Mouse (Mus musculus) cerebellum, adult 9-11 months (tissue): ENCODE data around the gene Primpol.
A peak's percentile ranks its signal among the peaks of the same experiment; 100 is the strongest.

Experiments used
- DNase-seq: peaks from one replicate; pipeline ENCODE4 v3.0.0; 2022

The Primpol gene

GRCm38 (mm10) chr8:46616879-46617689 is at the start of gene Primpol, which contains the start of gene Casp3:
Gene Primpol (minus strand): TSS chr8:46617212.
Gene Casp3 (plus strand): TSS chr8:46617291.
- DNase-seq: peak; percentile 94

- DNase-seq: no peak
These were observed 38.9 kb upstream of the Primpol start for GRCm38 (mm10) chr8:46655919-46656318.

GRCm38 (mm10) chr8:46651872-46652271 is 34.9 kb upstream of the Primpol start:
- DNase-seq: no peak

GRCm38 (mm10) chr8:46648421-46648820 is 31.4 kb upstream of the Primpol start:
- no peak for DNase-seq

- DNase-seq: no peak
These were observed 24.3 kb upstream of the Primpol start for GRCm38 (mm10) chr8:46641272-46641671.

- no peak for DNase-seq
These were observed 22.8 kb upstream of the Primpol start for GRCm38 (mm10) chr8:46639852-46640251.

- DNase-seq: peak; percentile 66
These were observed 22.1 kb upstream of the Primpol start for GRCm38 (mm10) chr8:46639010-46639571.

GRCm38 (mm10) chr8:46630932-46631331 is 13.9 kb upstream of the Primpol start:
- DNase-seq: no peak

- no peak for DNase-seq
These were observed 13.4 kb upstream of the Primpol start for GRCm38 (mm10) chr8:46630422-46630821.

- no peak for DNase-seq
These were observed 11.6 kb upstream of the Primpol start for GRCm38 (mm10) chr8:46628645-46629044.

- DNase-seq: peak; percentile 10
These were observed 10.9 kb upstream of the Primpol start for GRCm38 (mm10) chr8:46627881-46628280.

- DNase-seq: no peak
These were observed 9.6 kb upstream of the Primpol start for GRCm38 (mm10) chr8:46626642-46627041.

- DNase-seq: no peak
These were observed 8.2 kb upstream of the Primpol start for GRCm38 (mm10) chr8:46625166-46625565.

- DNase-seq: no peak
These were observed 5.6 kb upstream of the Primpol start for GRCm38 (mm10) chr8:46622446-46623270.

- DNase-seq: no peak
These were observed 1.8 kb upstream of the Primpol start for GRCm38 (mm10) chr8:46618639-46619320.

GRCm38 (mm10) chr8:46617690-46618620 is 943 bp upstream of the Primpol start:
- peak; percentile 20 for DNase-seq

- DNase-seq: peak; percentile 21
These were observed 1.1 kb downstream of the Primpol start for GRCm38 (mm10) chr8:46615936-46616335.

- DNase-seq: no peak
These were observed 3.6 kb downstream of the Primpol start for GRCm38 (mm10) chr8:46613377-46613776.

GRCm38 (mm10) chr8:46612913-46613312 is 4.1 kb downstream of the Primpol start:
- no peak for DNase-seq

- no peak for DNase-seq
These were observed 5.5 kb downstream of the Primpol start for GRCm38 (mm10) chr8:46611557-46611956.

GRCm38 (mm10) chr8:46606930-46607329 is 10.1 kb downstream of the Primpol start:
- no peak for DNase-seq

GRCm38 (mm10) chr8:46603587-46603986 is 13.4 kb downstream of the Primpol start:
- no peak for DNase-seq
